Mouse (Mus musculus) testis, adult 2 months (tissue): Measurements from ENCODE around the gene Evi5l. TPM values are rescaled to one million over a fixed set of nuclear protein-coding genes. Genes with fewer than 3 reads are reported as not detected.

ENCODE experiments used
- H3K27ac ChIP-seq: fragments of 200-500 bp; 2 replicates; pipeline ENCODE4 v1.5.1; 2012; ENCODE audit warnings: low read depth, low read length; ENCODE audit not compliant: control insufficient read depth, insufficient read depth
- H3K27me3 ChIP-seq: fragments of 200-500 bp; 2 replicates; pipeline ENCODE4 v1.6.1; 2012; ENCODE audit warnings: mild to moderate bottlenecking, low read length, moderate library complexity; ENCODE audit not compliant: control insufficient read depth, insufficient read depth
- H3K36me3 ChIP-seq: fragments of 200-500 bp; 2 replicates; pipeline ENCODE4 v1.6.1; 2012; ENCODE audit warnings: mild to moderate bottlenecking, low read length; ENCODE audit not compliant: control insufficient read depth, insufficient read depth
- H3K4me1 ChIP-seq: fragments of 200-500 bp; 2 replicates; pipeline ENCODE4 v1.6.1; 2012; ENCODE audit warnings: low read length; ENCODE audit not compliant: control insufficient read depth, insufficient read depth
- H3K4me3 ChIP-seq: fragments of 200-500 bp; 2 replicates; pipeline ENCODE4 v1.5.1; 2012; ENCODE audit warnings: low read depth, mild to moderate bottlenecking, low read length, moderate library complexity, mixed read lengths; ENCODE audit not compliant: control insufficient read depth
- CTCF ChIP-seq: fragments of 200-500 bp; IDR thresholded peaks from 2 replicates; pipeline ENCODE4 v1.5.1; 2012; ENCODE audit warnings: low read depth, mild to moderate bottlenecking, inconsistent platforms, low read length, moderate library complexity; ENCODE audit not compliant: control insufficient read depth, insufficient read depth, insufficient replicate concordance
- POLR2A ChIP-seq: fragments of 200-500 bp; IDR thresholded peaks from 2 replicates; pipeline ENCODE4 v1.6.1; 2012; ENCODE audit warnings: low read depth, mild to moderate bottlenecking, inconsistent platforms, low read length, moderate library complexity; ENCODE audit not compliant: control insufficient read depth
- polyA plus RNA-seq: library from polyadenylated mRNA; depleted of rRNA; stranded (reverse); fragments of >200 nt; gene quantifications from 2 replicates; pipeline ENCODE4 v1.2.3, GENCODE M21; 2012; rRNA removed

Evi5l gene
- polyA plus RNA-seq, 1 experiment, result 181 TPM

DNA sequence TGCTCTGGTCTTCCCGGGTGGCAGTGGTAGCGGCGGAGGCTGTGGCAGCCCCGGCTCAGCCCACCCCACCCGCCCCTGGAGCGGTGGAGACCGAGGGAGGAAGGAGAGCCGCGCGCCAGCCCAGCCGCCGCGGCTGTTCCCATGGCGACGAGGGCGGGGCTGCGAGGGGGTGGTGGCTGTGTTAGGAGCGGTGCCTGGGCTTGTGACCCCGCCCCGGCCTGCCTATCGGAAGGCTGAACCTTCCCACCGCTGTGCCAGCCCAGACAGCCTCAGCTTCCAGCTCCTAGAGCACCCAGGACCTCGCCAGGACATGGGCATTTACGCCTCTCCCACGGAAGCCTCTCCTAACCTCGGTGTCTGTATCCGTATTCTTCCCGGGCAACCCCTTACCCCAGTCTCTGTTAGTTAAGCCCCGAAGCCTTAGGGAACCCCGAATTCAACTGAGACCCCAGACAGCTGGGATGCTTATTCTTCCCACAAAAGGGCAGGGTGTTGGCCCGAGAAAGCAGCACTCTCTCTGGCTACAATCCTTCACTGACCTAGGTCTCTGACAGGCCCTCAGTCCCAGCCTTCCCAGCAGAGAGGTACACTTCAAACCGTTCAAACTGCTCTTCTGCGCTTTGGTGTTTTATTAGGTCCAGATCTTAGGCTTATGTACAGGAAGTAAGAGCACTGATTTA, 92.9 kb downstream of the Evi5l start, which contains the start of gene Ctxn1:
Gene Ctxn1 (minus strand): TSS at position 150 of the 680 bp plus-strand sequence.
- no peak for TF ChIP-seq CTCF
- TF ChIP-seq POLR2A, result peak; percentile 52; the same call in 1 of the 2 replicates
- peak within 1 kb of the TSS; percentile 84 for H3K27ac ChIP-seq
- H3K4me1 ChIP-seq, result peaks cover 13% of the 10 kb centered on the region
- no peaks in the 10 kb centered on the region for H3K36me3 ChIP-seq
- H3K4me3 ChIP-seq, result peak within 1 kb of the TSS; percentile 91
- no peaks in the 10 kb centered on the region for H3K27me3 ChIP-seq

DNA sequence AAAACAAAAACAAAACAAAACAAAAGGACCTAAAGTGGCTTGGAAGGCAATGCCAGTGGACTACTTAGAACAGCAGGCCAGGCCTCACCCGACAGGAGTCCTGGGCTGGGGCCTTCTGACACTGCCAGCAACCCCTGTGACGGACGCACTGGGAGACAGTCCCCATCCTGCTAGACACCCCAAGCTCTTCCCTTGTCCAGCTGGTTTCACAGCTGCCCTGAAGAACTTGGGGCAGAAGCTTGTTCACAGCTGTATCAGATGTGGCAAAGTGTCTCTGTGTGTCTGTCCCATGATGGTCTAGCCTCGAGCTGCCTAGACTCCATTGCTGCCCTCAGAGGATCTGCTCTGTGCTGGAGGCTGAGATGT, 93.4 kb downstream of the Evi5l start:
- TF ChIP-seq POLR2A (no peak), CTCF (no peak)
- peak overlapping the region; percentile 84; the same call in 1 of the 2 replicates for H3K27ac ChIP-seq
- no peaks in the 10 kb centered on the region for H3K36me3 ChIP-seq
- H3K27me3 ChIP-seq, result no peaks in the 10 kb centered on the region
- peaks cover 13% of the 10 kb centered on the region for H3K4me1 ChIP-seq
- peak overlapping the region; percentile 90 for H3K4me3 ChIP-seq

Other genes starting within 250 kb of the Evi5l start
- gene Cd209b, start 239.7 kb upstream of the Evi5l start, polyA plus RNA-seq, result 0.11 TPM in 1 of 2 replicates, not detected in the other
- gene Cd209c, start 211.8 kb upstream of the Evi5l start, polyA plus RNA-seq, result 1.7 and 1.9 TPM in 2 replicates
- gene Cd209f, start 60.7 kb upstream of the Evi5l start, polyA plus RNA-seq, result 0.47 and 1.2 TPM in 2 replicates
- 0.28 and 0.73 TPM in 2 replicates for gene Cd209g, start 32.5 kb upstream of the Evi5l start, polyA plus RNA-seq
- 0.16 and 0.83 TPM in 2 replicates for gene Prr36, start 50.9 kb downstream of the Evi5l start, polyA plus RNA-seq
- gene Lrrc8e, start 60.3 kb downstream of the Evi5l start, polyA plus RNA-seq, result 0.16 and 0.40 TPM in 2 replicates
- gene Map2k7, start 72.2 kb downstream of the Evi5l start, polyA plus RNA-seq, result 32.1 and 262 TPM in 2 replicates
- 0.64 and 1.7 TPM in 2 replicates for gene Gm49320, start 72.3 kb downstream of the Evi5l start, polyA plus RNA-seq
- 18.2 and 38.8 TPM in 2 replicates for gene Tgfbr3l, start 81.6 kb downstream of the Evi5l start, polyA plus RNA-seq
- 16.0 and 20.7 TPM in 2 replicates for gene Snapc2, start 86.5 kb downstream of the Evi5l start, polyA plus RNA-seq
- gene Ctxn1, start 92.7 kb downstream of the Evi5l start, polyA plus RNA-seq, result 66.4 and 66.8 TPM in 2 replicates
- gene Timm44, start 109.3 kb downstream of the Evi5l start, polyA plus RNA-seq, result 52.9 and 56.3 TPM in 2 replicates
- 8.6 and 9.6 TPM in 2 replicates for gene Ccl25, start 158.6 kb downstream of the Evi5l start, polyA plus RNA-seq
- gene Elavl1, start 158.8 kb downstream of the Evi5l start, polyA plus RNA-seq, result 23.5 and 28.2 TPM in 2 replicates